Mouse (Mus musculus): ENCODE results near the gene Nsmce3. TPM values are rescaled to one million over a fixed set of nuclear protein-coding genes. Genes with fewer than 3 reads are reported as not detected.

The Nsmce3 gene
- 10 to 100 TPM; 15.9 to 16.9 TPM for total RNA-seq (2021)
- long read RNA-seq, full-length matches to known transcripts: 57 of 57 reads
- long read RNA-seq, partial matches to known transcripts: 0 of 57 reads
- long read RNA-seq, other reads (novel, unspliced or antisense): 0 of 57 reads

DNA sequence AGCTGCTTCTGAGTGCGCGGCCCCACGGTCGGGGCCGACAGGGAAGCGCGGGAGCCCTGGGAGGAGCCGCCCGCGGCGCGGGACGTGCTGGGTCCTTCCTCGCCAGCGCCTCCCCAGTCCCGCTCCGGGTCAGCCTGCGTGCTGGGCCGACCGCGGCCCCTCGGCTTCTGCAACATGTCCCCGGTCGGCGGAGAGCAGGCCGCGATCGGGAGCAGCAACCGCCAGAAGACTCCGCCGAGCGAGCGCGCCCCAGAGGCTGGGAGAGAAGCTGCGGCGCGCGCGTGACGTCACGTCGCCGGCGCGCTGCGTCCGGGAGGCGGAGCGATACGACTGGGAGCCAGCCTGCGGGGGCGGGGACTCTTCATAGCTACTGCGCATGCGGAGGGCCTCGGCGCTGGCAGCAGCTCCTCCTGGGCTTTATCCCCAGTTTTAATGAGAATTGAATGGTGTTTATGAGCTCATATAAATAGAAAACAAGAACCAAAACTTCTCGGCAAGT lies at the start of gene Nsmce3:
Nsmce3 (minus strand) TSS at position 255 of the 499 bp plus-strand sequence.
- DNase-seq (ENCODE audit: low spot score in 2 of 2): peak; percentile 96 to 98

DNA sequence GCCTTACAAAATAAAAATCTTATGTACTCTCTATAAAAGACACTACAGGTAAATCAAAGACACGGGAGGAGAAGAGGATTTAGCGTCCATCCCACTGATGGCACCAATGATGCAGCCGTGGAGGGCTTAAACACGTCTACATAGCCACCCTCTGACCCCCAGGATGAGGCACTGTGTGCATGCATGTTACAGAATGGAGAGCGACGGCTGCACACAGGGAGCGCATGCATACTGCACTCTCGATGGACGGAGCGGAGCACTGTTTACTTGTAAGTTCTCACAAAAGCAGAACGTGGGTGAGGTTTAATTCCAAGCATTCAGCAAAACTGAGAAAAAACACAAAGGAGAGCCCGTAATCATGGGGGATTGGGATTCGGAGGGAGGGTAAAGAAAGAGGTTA lies 48.4 kb upstream of the Nsmce3 start:
- no peak for DNase-seq (ENCODE audit: low spot score in 2 of 2)

DNA sequence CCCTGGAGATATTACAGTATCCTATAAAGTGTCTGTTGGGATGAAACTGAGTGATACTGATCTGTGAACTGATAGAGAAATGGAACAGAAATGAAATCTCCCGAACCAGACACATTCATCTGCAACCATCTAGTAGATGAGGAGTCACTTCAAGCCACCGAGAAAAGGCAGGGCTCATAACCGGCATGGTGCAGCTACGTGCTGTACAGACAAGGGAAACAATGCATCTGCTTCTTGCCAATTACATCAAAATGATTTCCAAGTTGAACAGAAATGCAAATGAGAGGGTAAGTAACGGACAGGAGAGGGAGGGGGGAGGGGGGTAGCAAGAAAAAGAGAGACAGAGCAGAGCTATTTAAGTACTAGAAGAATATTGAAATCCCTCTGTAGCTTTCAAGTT lies 47.9 kb upstream of the Nsmce3 start:
- DNase-seq (ENCODE audit: low spot score in 2 of 2): no peak

DNA sequence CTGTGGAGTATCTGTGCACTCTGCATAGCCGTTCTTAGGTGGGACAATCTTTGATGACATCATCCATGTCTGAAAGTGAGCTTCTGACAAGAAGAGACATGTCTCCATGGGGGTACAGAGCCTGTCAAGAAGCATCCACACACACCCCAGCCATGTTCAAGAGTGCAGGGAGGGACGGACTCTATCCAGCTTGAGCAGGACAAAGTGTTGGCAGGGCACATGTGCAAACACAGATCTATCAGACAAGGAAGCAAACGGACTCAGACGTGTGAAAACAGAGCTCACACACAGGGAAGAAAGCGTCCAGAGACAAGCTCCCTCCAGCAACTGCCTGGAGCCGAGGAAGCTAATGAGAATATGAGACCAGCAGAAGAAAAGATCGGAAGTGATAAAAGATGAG lies 43.9 kb upstream of the Nsmce3 start:
- DNase-seq (ENCODE audit: low spot score in 2 of 2): no peak

DNA sequence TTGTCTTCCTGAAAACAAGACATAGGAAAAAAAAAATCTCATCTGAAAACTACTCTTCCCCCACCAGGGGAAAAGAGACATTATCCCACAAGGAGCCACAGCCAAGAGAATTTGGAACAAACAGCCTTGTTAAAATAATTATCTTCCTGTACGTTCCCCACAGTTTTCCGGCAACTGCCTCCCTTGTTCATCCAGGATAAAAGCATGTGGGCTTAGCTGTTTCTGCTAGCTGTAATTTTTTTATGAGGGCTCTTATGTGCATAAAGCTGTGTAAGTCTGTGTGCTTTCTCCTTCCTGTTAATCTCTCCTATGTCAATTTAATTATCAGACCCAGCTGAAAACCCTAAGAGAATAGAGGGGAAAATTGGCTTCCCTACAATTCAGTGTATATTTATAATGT lies 42.3 kb upstream of the Nsmce3 start:
- peak in 1 of 2 experiments; percentile 62 for DNase-seq (ENCODE audit: low spot score in 2 of 2)

- no peak for DNase-seq (ENCODE audit: low spot score in 2 of 2)
Measured at GRCm38 (mm10) chr7:64911945-64912344, 39.1 kb upstream of the Nsmce3 start.

DNA sequence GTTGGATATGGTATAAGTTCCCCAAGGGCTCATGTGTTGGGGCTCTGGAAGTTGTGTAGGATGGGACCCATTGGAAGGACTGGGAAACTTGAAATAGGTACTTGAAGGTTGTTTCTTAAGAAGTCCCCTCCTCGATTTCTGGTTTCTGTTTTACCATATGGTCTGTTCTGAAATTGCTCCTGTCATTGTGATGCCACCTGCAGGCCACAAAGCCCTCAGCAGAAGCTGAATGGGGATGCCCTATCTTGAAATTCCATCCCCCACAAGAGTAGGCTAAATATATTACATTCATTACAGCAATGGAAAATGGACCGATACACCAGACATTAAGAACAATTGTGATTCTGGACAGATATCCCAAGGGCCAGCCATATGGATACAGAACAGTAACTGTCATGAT lies 37.4 kb upstream of the Nsmce3 start:
- DNase-seq (ENCODE audit: low spot score in 2 of 2): no peak

DNA sequence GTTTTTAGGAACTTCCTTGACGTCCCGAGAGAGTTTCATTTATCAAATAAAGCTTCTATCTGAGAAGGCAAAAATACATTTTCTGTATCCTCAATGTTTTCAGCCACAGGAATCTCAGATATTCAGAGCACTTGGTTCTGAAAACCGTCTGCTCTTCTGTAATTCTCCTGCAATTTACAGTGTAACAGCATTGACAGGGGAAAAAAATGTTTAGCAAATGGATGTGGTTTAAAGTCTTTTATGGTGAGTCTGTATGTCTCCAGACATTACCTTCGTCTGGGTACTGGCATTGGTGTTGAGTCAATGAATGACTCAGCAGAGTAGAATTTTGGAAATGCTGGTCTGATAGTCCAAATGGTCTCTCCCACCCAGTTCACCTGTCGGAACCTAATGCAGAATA lies 34.2 kb upstream of the Nsmce3 start:
- DNase-seq (ENCODE audit: low spot score in 2 of 2): no peak

GRCm38 (mm10) chr7:64905506-64905905 lies 32.7 kb upstream of the Nsmce3 start:
- DNase-seq (ENCODE audit: low spot score in 2 of 2): no peak

- no peak for DNase-seq (ENCODE audit: low spot score in 2 of 2)
Measured at GRCm38 (mm10) chr7:64900249-64900648, 27.5 kb upstream of the Nsmce3 start.

DNA sequence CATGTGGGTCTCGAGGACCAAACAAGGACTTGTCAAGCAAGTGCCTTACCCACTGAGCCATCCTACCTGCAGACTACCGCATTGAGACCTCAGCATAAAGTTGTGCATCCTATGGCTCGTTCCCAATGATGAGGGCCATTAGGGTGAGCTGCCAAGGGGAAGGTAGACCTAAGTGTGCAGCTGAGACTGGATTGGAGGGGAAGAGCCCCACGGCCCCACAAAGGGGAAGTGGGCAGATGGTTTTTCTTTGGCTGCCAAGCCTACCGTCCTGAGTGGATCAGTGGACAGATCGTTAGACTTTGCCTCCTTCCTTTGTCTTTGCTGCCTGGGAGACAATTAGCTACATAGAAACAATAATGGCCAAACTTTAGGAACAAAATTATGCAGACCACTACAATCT lies 23.8 kb upstream of the Nsmce3 start:
- no peak for DNase-seq (ENCODE audit: low spot score in 2 of 2)

- DNase-seq (ENCODE audit: low spot score in 2 of 2): no peak
Measured at GRCm38 (mm10) chr7:64895685-64896101, 22.9 kb upstream of the Nsmce3 start.

- DNase-seq (ENCODE audit: low spot score in 2 of 2): no peak
Measured at GRCm38 (mm10) chr7:64891139-64891538, 18.3 kb upstream of the Nsmce3 start.

DNA sequence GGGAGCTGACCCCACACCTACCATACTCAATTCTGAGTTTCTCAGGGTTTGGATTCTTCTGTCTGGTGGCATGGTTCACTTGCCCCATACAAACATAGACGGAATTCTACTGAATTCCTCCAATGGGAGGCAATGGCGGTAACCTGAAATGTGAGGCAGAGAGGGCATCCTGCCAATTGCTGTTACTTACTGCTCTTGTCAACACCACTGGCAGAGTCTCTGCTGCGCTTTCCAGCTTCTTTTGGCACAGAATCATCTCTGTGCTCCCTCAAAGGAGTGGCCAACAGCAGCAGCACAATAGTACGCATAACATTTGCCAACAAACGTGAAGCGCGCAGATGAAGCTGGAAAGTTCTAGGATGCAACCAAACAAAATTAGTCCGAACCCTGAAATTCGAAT lies 17.1 kb upstream of the Nsmce3 start:
- DNase-seq (ENCODE audit: low spot score in 2 of 2): peak in 1 of 2 experiments; percentile 54

DNA sequence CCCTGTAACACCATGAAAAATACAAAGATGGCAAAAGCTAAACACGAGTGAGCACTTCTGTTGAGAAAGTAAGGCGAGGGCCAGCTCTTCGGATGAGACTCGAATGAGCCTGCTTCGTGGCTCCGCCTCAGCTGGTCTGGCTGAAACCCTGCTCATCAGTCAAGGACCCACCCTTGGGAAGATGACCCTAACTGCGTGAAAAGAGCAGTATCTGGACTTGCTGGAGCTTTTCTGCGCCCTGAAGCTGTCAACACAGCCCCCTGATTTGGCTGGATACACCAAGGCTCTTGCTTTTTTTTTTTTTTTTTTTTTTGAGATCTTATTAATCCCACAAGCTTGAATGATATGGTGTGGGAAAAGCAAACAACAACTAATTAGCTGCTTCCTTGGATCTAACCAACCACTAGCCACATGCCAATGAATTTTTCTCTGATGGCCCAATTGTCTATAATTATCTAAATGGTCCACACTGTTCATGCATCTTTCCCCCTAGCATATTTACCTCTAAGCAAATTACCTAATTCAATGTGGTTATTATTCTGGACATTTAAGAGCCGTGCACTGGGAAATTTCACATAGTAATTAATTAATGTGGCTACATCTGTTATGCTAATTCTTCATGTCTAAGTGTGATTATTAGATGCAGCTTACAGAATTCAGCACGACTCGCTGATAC lies 11.5 kb upstream of the Nsmce3 start:
- DNase-seq (ENCODE audit: low spot score in 2 of 2): no peak

DNA sequence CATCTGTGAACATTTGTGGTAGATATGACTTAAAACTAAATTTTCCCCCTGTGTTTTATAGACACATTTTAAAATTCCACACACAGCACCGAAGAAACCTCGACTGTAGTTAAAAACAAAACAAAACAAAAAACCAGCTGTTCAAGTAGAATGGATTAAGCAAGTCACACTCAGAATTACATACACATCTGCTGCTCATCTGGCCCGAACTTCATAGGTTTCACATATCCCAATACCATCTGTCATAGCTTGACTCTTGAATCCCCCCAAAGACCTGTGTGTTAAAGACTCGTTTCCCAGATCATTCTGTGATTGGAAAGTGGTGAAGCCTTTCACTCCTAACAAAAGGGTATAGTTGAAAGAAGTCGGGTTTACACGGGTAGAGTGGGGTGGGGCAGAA lies 9.4 kb upstream of the Nsmce3 start:
- DNase-seq (ENCODE audit: low spot score in 2 of 2): no peak

DNA sequence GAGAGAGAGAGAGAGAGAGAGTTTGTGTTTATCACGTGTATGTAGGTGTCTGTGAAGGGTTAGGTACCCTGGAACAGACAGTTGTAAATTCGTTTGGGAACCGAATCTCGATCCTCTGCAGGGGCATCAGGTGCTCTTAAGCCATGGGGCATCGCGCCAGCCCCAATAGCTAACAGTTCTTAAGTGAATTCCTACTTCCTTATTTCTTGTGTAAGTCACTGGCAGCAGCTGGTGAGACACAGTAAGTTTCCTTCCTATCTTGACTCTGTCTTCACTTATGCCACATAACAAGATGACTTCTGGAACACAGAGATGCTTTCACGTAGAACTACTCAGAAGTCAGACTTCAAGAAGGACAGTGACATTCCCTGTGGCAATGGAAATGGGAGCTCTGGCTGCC lies 8.6 kb upstream of the Nsmce3 start:
- no peak for DNase-seq (ENCODE audit: low spot score in 2 of 2)

DNA sequence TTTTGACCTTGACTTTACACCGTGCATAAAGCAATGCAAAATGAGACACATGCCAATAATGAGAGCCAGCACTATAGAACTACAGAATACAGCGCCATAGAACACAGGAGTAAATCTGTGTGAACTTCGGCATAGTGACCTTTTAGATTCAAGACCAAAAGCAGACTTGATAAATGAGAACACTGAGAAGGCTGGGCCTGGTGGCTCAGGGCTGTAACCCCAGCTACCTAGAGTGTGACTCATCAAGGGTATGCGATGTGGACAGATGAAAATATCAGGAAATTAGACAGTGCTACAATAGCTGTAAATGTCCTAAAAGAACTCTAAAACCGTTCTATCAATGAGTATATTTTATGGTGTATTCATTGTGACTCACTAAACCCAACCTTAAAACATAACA lies 7.6 kb upstream of the Nsmce3 start:
- no peak for DNase-seq (ENCODE audit: low spot score in 2 of 2)

DNA sequence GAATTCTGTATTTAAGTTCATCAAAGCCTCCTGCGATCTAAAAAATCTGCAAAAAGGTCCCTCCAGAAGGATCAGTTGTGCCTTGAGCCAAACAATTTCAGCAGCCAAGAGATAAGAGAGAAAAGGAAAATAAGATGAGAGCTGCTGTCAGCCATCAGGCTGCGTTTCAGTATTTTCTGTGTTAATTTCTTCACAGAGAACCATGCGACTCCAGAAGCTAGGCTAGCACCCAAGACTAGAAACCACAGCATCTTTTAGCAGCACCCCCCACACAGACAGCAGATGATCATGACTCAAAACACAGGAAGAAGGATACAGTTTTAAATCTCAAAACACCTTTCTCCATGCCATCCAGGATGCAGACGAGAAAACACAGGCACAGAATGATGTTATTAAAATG lies 2.1 kb upstream of the Nsmce3 start:
- DNase-seq (ENCODE audit: low spot score in 2 of 2): peak in 1 of 2 experiments; percentile 53

GRCm38 (mm10) chr7:64873266-64873665 lies 469 bp upstream of the Nsmce3 start:
- DNase-seq (ENCODE audit: low spot score in 2 of 2): no peak

GRCm38 (mm10) chr7:64871987-64872742 lies 632 bp downstream of the Nsmce3 start:
- no peak for DNase-seq (ENCODE audit: low spot score in 2 of 2)

DNA sequence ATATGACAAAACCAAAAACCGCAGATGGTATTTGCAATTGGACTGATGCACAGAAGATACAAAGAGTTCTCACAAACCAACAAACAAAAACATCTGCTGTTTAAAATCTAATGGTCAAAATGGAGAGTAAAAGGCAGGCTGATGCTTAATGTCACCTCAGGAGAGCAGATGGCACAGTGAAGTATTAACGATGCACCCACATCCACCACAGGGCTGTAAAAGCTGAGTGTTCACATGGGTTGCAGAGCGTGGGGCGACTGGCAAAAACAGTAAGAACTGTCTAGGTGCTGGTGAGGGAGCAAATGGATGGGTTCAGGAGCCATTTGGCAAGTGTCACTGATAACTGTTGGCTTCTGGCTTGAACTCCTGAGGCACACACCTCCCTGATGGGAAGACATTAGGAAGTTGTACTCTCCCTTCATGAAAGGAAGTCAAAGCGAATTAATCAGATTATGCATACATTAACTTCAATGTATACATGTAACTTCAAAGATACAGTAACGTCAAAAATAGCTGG lies 3.2 kb downstream of the Nsmce3 start:
- peak; percentile 48 to 67 for DNase-seq (ENCODE audit: low spot score in 2 of 2)

Data from layer of hippocampus, adult 18-20 months (tissue).